In the genomic region with DNA sequence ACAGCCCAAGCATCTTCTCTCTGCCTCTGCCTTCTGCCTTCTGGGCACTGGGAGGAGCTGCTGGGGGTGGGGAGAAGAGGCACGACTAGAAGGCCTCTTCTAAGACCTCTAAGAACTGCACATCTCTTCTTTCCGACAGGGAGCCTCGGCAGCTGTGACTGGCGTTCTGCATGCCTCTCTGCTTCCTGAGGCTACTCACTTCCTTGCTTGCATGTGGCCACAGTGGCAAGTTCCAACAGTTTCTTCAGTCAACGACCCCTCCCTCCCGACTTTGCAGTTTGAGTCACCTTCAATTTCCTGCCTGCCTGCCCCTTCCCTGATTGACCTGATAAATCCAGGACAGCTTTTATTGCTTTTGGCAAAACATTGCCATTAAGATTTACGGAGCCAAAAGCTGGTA, we compare ENCODE assay signal across 11 mouse cellular contexts. TPM values are rescaled to one million over a fixed set of nuclear protein-coding genes. Genes with fewer than 3 reads are reported as not detected.
DNase-seq lines count a peak whose midpoint lies in the region; ATAC-seq lines count a peak whose summit lies in the region.
"Had no signal": no experiment of that assay in that cellular context is flagged by ENCODE, and none has a peak within 500 bp of the region (broad histone marks: within the 10 kb centered on the region; RNA-seq: fewer than 3 reads in every experiment).

No protein-coding gene starts in this region.

- no peaks in the 10 kb centered on the region for H3K36me3 ChIP-seq in hindbrain, embryonic 12.5 days
- H3K36me3 ChIP-seq in hindbrain, embryonic 13.5 days, result no peaks in the 10 kb centered on the region
- no peaks in the 10 kb centered on the region for H3K36me3 ChIP-seq in midbrain, embryonic 16.5 days (ENCODE audit: control insufficient read depth, insufficient read depth, low read length)
- no peaks in the 10 kb centered on the region for H3K36me3 ChIP-seq in midbrain, embryonic 14.5 days (ENCODE audit: control insufficient read depth, insufficient read depth, low read length)
- no peaks in the 10 kb centered on the region for H3K36me3 ChIP-seq in embryonic facial prominence, embryonic 10.5 days (replicated peaks)
- H3K36me3 ChIP-seq in limb, embryonic 12.5 days, result no peaks in the 10 kb centered on the region
- H3K36me3 ChIP-seq: embryonic facial prominence, embryonic 15.5 days had no signal

- peak overlapping the region; percentile 23 for H3K27ac ChIP-seq in hindbrain, embryonic 12.5 days
- H3K27ac ChIP-seq in hindbrain, embryonic 13.5 days, result no peak overlapping the region
- 0 out of 2 replicates have a peak overlapping the region, but pooled peaks have one; percentile 18 for H3K27ac ChIP-seq in midbrain, embryonic 16.5 days (ENCODE audit: low read length)
- no peak overlapping the region for H3K27ac ChIP-seq in midbrain, embryonic 14.5 days (replicated peaks; ENCODE audit: low read depth, low read length)
- H3K27ac ChIP-seq in embryonic facial prominence, embryonic 10.5 days (replicated peaks), result peak overlapping the region; percentile 99
- H3K27ac ChIP-seq in limb, embryonic 12.5 days, result peak overlapping the region; percentile 72
- H3K27ac ChIP-seq: embryonic facial prominence, embryonic 15.5 days; left cerebral cortex, adult 2 months had no signal

- H3K9me3 ChIP-seq in hindbrain, embryonic 12.5 days (replicated peaks), result no peaks in the 10 kb centered on the region
- H3K9me3 ChIP-seq in hindbrain, embryonic 13.5 days, result no peaks in the 10 kb centered on the region
- no peaks in the 10 kb centered on the region for H3K9me3 ChIP-seq in midbrain, embryonic 16.5 days (replicated peaks; ENCODE audit: control insufficient read depth, low read length, poor library complexity, severe bottlenecking)
- no peaks in the 10 kb centered on the region for H3K9me3 ChIP-seq in midbrain, embryonic 14.5 days (ENCODE audit: control insufficient read depth, low read length)
- no peaks in the 10 kb centered on the region for H3K9me3 ChIP-seq in embryonic facial prominence, embryonic 10.5 days
- no peaks in the 10 kb centered on the region for H3K9me3 ChIP-seq in limb, embryonic 12.5 days
- H3K9me3 ChIP-seq: embryonic facial prominence, embryonic 15.5 days had no signal

- ATAC-seq in hindbrain, embryonic 12.5 days (ENCODE audit: low FRiP score), result no peak
- ATAC-seq in hindbrain, embryonic 13.5 days (ENCODE audit: low FRiP score), result no peak
- no peak for ATAC-seq in midbrain, embryonic 16.5 days
- no peak for ATAC-seq in midbrain, embryonic 14.5 days (ENCODE audit: low FRiP score, low TSS enrichment)
- no peak for ATAC-seq in limb, embryonic 12.5 days (ENCODE audit: insufficient number of reproducible peaks, insufficient read depth, low FRiP score, low TSS enrichment, low read depth)
- ATAC-seq: activated CD4-positive, CD25-positive, alpha-beta regulatory T cell, adult 4 months had no signal

- no peak overlapping the region for H3K4me2 ChIP-seq in hindbrain, embryonic 12.5 days (replicated peaks)
- H3K4me2 ChIP-seq in hindbrain, embryonic 13.5 days, result no peak overlapping the region
- H3K4me2 ChIP-seq in midbrain, embryonic 16.5 days (ENCODE audit: low read length), result no peak overlapping the region
- H3K4me2 ChIP-seq in midbrain, embryonic 14.5 days (ENCODE audit: low read length), result no peak overlapping the region
- H3K4me2 ChIP-seq in limb, embryonic 12.5 days, result no peak overlapping the region
- H3K4me2 ChIP-seq: embryonic facial prominence, embryonic 15.5 days had no signal

- DNase-seq in midbrain, embryonic 14.5 days, result no peak
- DNase-seq in embryonic facial prominence, embryonic 10.5 days (ENCODE audit: low spot score), result peak; percentile 42
- no peak for DNase-seq in adrenal gland, postnatal 4 days (ENCODE audit: low spot score in 2 of 2)
- no peak for DNase-seq in cerebellum, adult 11 months

- no peaks in the 10 kb centered on the region for H3K27me3 ChIP-seq in hindbrain, embryonic 12.5 days
- H3K27me3 ChIP-seq in hindbrain, embryonic 13.5 days, result no peaks in the 10 kb centered on the region
- H3K27me3 ChIP-seq in midbrain, embryonic 16.5 days (ENCODE audit: control insufficient read depth, insufficient read depth, low read depth, low read length), result no peaks in the 10 kb centered on the region
- no peaks in the 10 kb centered on the region for H3K27me3 ChIP-seq in midbrain, embryonic 14.5 days (ENCODE audit: control insufficient read depth, insufficient read depth, low read length)
- peaks cover 12% of the 10 kb centered on the region for H3K27me3 ChIP-seq in embryonic facial prominence, embryonic 10.5 days (replicated peaks; ENCODE audit: low read depth, poor library complexity, severe bottlenecking)
- no peaks in the 10 kb centered on the region for H3K27me3 ChIP-seq in limb, embryonic 12.5 days
- H3K27me3 ChIP-seq: embryonic facial prominence, embryonic 15.5 days had no signal

- 44% methylated on average over 7 of the region's 7 CpGs for WGBS in hindbrain, embryonic 12.5 days
- WGBS in hindbrain, embryonic 13.5 days, result 46% methylated on average over 7 of the region's 7 CpGs
- 32% methylated on average over 7 of the region's 7 CpGs for WGBS in midbrain, embryonic 16.5 days
- WGBS in midbrain, embryonic 14.5 days, result 38% methylated on average over 7 of the region's 7 CpGs
- 26% methylated on average over 7 of the region's 7 CpGs for WGBS in embryonic facial prominence, embryonic 10.5 days
- 7% methylated on average over 7 of the region's 7 CpGs for WGBS in limb, embryonic 12.5 days

- H3K9ac ChIP-seq in hindbrain, embryonic 12.5 days, result no peak overlapping the region
- no peak overlapping the region for H3K9ac ChIP-seq in hindbrain, embryonic 13.5 days
- H3K9ac ChIP-seq in midbrain, embryonic 16.5 days (ENCODE audit: low read depth, low read length), result no peak overlapping the region
- H3K9ac ChIP-seq in midbrain, embryonic 14.5 days (replicated peaks; ENCODE audit: low read length), result no peak overlapping the region
- peak overlapping the region; percentile 12; the same call in 1 of the 2 replicates for H3K9ac ChIP-seq in limb, embryonic 12.5 days (replicated peaks)
- H3K9ac ChIP-seq: embryonic facial prominence, embryonic 15.5 days had no signal

- H3K4me3 ChIP-seq in hindbrain, embryonic 12.5 days, result no peak overlapping the region
- H3K4me3 ChIP-seq in hindbrain, embryonic 13.5 days, result no peak overlapping the region
- H3K4me3 ChIP-seq in midbrain, embryonic 16.5 days (ENCODE audit: low read depth, low read length), result no peak overlapping the region
- no peak overlapping the region for H3K4me3 ChIP-seq in midbrain, embryonic 14.5 days (replicated peaks; ENCODE audit: low read depth, low read length)
- H3K4me3 ChIP-seq in embryonic facial prominence, embryonic 10.5 days, result no peak overlapping the region
- H3K4me3 ChIP-seq in limb, embryonic 12.5 days (replicated peaks), result no peak overlapping the region
- H3K4me3 ChIP-seq: embryonic facial prominence, embryonic 15.5 days; left cerebral cortex, adult 2 months had no signal

- peaks cover 34% of the 10 kb centered on the region for H3K4me1 ChIP-seq in hindbrain, embryonic 12.5 days
- H3K4me1 ChIP-seq in hindbrain, embryonic 13.5 days (replicated peaks), result peaks cover 40% of the 10 kb centered on the region
- H3K4me1 ChIP-seq in midbrain, embryonic 16.5 days (ENCODE audit: control insufficient read depth, insufficient read depth, low read length), result peaks cover 31% of the 10 kb centered on the region
- peaks cover 29% of the 10 kb centered on the region for H3K4me1 ChIP-seq in midbrain, embryonic 14.5 days (ENCODE audit: control insufficient read depth, insufficient read depth, low read length)
- peaks cover 69% of the 10 kb centered on the region for H3K4me1 ChIP-seq in embryonic facial prominence, embryonic 10.5 days
- peaks cover 60% of the 10 kb centered on the region for H3K4me1 ChIP-seq in limb, embryonic 12.5 days (replicated peaks)

RNA-seq across cellular contexts. Expression of a gene that starts 46.8 kb away (rescaled TPM):
- 37.0 and 38.9 TPM in 2 replicates for polyA plus RNA-seq in hindbrain, embryonic 12.5 days (2016; fragmentation: Nextera tagmentation; extraction: Ambion mirVana)
- 29.5 and 33.4 TPM in 2 replicates for polyA plus RNA-seq in hindbrain, embryonic 13.5 days (2015; fragmentation: Nextera tagmentation; extraction: Ambion mirVana)
- 30.3 TPM in 2 replicates for polyA plus RNA-seq in midbrain, embryonic 16.5 days (2015; fragmentation: Nextera tagmentation; extraction: Ambion mirVana)
- 24.8 and 38.2 TPM in 2 replicates for polyA plus RNA-seq in midbrain, embryonic 14.5 days (2014; fragmentation: Nextera tagmentation; extraction: Ambion mirVana)
- 41.3 and 45.7 TPM in 2 replicates for polyA plus RNA-seq in embryonic facial prominence, embryonic 10.5 days (2016; fragmentation: Nextera tagmentation; extraction: Ambion mirVana)
- 36.4 and 39.9 TPM in 2 replicates for polyA plus RNA-seq in limb, embryonic 12.5 days (2016; fragmentation: Nextera tagmentation; extraction: Ambion mirVana)
- total RNA-seq in adrenal gland, postnatal 4 days (2021), result 10 to 100 TPM; 36.1 to 36.9 TPM

RNA-seq across cellular contexts. Expression of a gene that starts 46.8 kb away (rescaled TPM):
- 0.21 and 0.34 TPM in 2 replicates for polyA plus RNA-seq in hindbrain, embryonic 12.5 days (2016; fragmentation: Nextera tagmentation; extraction: Ambion mirVana)
- 0.12 and 0.39 TPM in 2 replicates for polyA plus RNA-seq in hindbrain, embryonic 13.5 days (2015; fragmentation: Nextera tagmentation; extraction: Ambion mirVana)
- 0.14 TPM in 1 of 2 replicates, not detected in the other for polyA plus RNA-seq in midbrain, embryonic 16.5 days (2015; fragmentation: Nextera tagmentation; extraction: Ambion mirVana)
- polyA plus RNA-seq in midbrain, embryonic 14.5 days (2014; fragmentation: Nextera tagmentation; extraction: Ambion mirVana), result 0.38 TPM in 1 of 2 replicates, not detected in the other
- polyA plus RNA-seq in embryonic facial prominence, embryonic 10.5 days (2016; fragmentation: Nextera tagmentation; extraction: Ambion mirVana), result 0.19 and 0.40 TPM in 2 replicates
- 0.50 TPM in 1 of 2 replicates, not detected in the other for polyA plus RNA-seq in limb, embryonic 12.5 days (2016; fragmentation: Nextera tagmentation; extraction: Ambion mirVana)
- under 1 TPM; 0.45 to 0.59 TPM for total RNA-seq in adrenal gland, postnatal 4 days (2021)
- polyA plus RNA-seq: activated CD4-positive, CD25-positive, alpha-beta regulatory T cell, adult 4 months had no signal

Comparison
In these comparisons a context has a peak if more than half of its experiments do, and no peak if none do; other contexts are left out.
1. H3K27ac ChIP-seq: peak in hindbrain, embryonic 12.5 days (single experiment), midbrain, embryonic 16.5 days (single experiment), embryonic facial prominence, embryonic 10.5 days (single experiment) and limb, embryonic 12.5 days (single experiment); none in hindbrain, embryonic 13.5 days (single experiment) and midbrain, embryonic 14.5 days (single experiment).